Mouse (Mus musculus): Measurements from ENCODE around the gene Pax1.

The Pax1 gene

GRCm38 (mm10) chr2:147424582-147425255 is 63.0 kb downstream of the Pax1 start:
- TF ChIP-seq GATA4 (IDR thresholded peaks at IDR 0.05; ENCODE audit: insufficient replicate concordance, low read length), result no peak

GRCm38 (mm10) chr2:147429607-147430356 is 68.1 kb downstream of the Pax1 start:
- no peak for TF ChIP-seq GATA4 (IDR thresholded peaks at IDR 0.05; ENCODE audit: insufficient replicate concordance, low read length)

GRCm38 (mm10) chr2:147433120-147433519 is 71.4 kb downstream of the Pax1 start:
- TF ChIP-seq GATA4 (IDR thresholded peaks at IDR 0.05; ENCODE audit: insufficient replicate concordance, low read length), result no peak
